In the genomic region with DNA sequence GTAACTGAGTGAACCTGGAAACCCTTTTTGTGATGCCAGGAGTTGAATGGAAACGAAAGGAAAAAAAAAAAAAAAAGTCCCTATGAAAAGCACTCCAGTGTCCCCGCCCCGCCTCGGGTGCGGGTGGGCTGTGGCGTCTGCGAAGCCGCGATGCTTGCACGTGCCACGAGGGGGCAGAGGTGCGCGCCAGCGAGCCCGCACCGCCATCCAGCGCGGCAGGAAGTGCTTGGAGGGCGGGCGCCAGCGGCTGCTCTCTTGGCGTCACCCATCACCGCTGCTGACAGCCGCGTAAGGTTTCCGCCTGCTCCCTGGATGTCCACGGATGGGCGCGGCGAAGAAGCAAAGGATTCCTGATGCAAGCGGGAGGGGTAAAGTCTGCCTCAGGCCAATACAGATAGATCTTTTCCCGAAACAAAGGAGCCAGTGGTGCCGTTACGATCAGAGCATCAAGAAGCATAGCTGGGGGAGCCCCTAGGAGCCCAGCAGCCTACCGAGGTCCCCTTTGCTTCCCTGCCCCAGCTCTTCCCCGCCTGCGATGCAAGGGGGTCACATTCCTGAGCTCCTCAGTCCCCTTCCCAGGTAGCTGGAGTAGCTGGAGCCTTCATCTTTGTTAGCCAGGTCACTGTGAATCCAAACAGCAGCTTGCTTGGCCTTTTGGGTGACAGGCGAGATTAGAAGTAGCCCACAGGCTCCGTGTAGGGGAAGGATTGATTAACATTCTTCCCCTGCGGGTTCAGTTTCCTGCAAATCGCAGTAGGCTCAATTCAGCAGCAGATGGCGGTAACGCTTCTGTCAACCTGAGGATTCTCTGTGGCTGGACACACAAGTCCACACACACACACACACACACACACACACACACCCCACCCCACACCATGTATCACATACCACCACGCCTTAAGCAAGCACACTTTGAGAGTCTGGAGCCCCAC, we compare ENCODE assay signal across 8 mouse cellular contexts.
DNase-seq lines count a peak whose midpoint lies in the region; ATAC-seq lines count a peak whose summit lies in the region.

No protein-coding gene starts in this region.

- H3K4me2 ChIP-seq in hindbrain, embryonic 15.5 days: peak overlapping the region; percentile 78

- H3K36me3 ChIP-seq in hindbrain, embryonic 15.5 days: no peaks in the 10 kb centered on the region

- no peaks in the 10 kb centered on the region for H3K27me3 ChIP-seq in hindbrain, embryonic 15.5 days

- ATAC-seq in hindbrain, embryonic 15.5 days (ENCODE audit: low FRiP score, low read depth): peak; percentile 93

- peaks cover 23% of the 10 kb centered on the region for H3K4me1 ChIP-seq in hindbrain, embryonic 15.5 days (replicated peaks)

- H3K9ac ChIP-seq in hindbrain, embryonic 15.5 days: peak overlapping the region; percentile 79

- H3K9me3 ChIP-seq in hindbrain, embryonic 15.5 days: no peaks in the 10 kb centered on the region

- WGBS in hindbrain, embryonic 15.5 days: under 1% methylated on average over 44 of the region's 44 CpGs

- peak overlapping the region; percentile 49 for H3K4me3 ChIP-seq in hindbrain, embryonic 15.5 days

- H3K27ac ChIP-seq in hindbrain, embryonic 15.5 days (replicated peaks): peak overlapping the region; percentile 99

- peak; percentile 90 for DNase-seq in T-cell, adult 2 months (ENCODE audit: low spot score)
- peak; percentile 86 to 90 for DNase-seq in cerebellum, postnatal 36 days
- peak; percentile 90 to 92 for DNase-seq in frontal cortex, postnatal 36 days (ENCODE audit: low spot score in 2 of 2)
- peak; percentile 83 for DNase-seq in left cerebral cortex, adult 11 months (ENCODE audit: low spot score)
- DNase-seq in lung, postnatal 36 days: peak; percentile 90
- peak; percentile 77 for DNase-seq in retina, postnatal 7 days (ENCODE audit: low read depth, low spot score)
- DNase-seq in urinary bladder, adult 18-20 months (ENCODE audit: low spot score in 2 of 2): peak; percentile 68 to 83

Comparison
In these comparisons a context has a peak if more than half of its experiments do, and no peak if none do; other contexts are left out.
1. Peak in every context shown above with its lines: DNase-seq, ATAC-seq, H3K4me3 ChIP-seq and H3K27ac ChIP-seq.